Mouse (Mus musculus) thymus, adult 18-20 months (tissue): ENCODE results near the gene Gm2030.
"Not testable (repeated sequence)": the region's sequence is repeated elsewhere in the genome, so short reads cannot be mapped to it uniquely, and the experiment has no call there.

Experiments
- DNase-seq, 2 experiments: peaks; one replicate each; pipeline ENCODE4 v3.0.0; 2022; ENCODE audit warnings: mixed read lengths in 2 of 2

Gene Gm2030

DNA sequence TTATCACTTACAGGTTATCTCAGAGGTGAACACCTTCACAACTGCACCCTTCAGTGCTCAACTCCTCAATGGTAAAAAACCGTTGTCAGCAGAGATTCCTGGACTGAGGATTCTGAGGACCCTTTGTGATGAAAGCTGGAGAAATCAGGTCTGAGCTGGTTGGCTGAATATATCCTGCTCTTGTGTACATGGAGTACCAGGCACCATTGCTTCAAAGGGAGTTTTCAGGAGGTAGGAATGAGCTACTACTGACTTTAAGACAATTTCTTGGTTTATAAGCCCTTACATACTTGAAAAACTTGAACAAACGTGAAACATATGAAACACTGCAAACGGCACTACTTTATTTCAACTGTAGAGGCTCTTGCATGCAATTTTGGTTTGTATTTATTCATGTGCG, at the start of gene Gm2030:
Gm2030 (minus strand) TSS at position 101 of the 400 bp plus-strand sequence.
- DNase-seq = not testable (repeated sequence)
